Mouse (Mus musculus): Measurements from ENCODE around the gene Tmem164.

- TF ChIP-seq EP300 (optimal IDR thresholded peaks at IDR 0.05), result no peak
- no peak for TF ChIP-seq CTCF (IDR thresholded peaks at IDR 0.05; ENCODE audit: low read depth)
Observed at GRCm38 (mm10) chrX:142682990-142683389, 1.8 kb downstream of the Tmem164 start.

Data from stomach, postnatal 0 days (tissue).